Mouse (Mus musculus) liver, embryonic 15.5 days (tissue): Measurements from ENCODE around the gene Foxj3. TPM values are rescaled to one million over a fixed set of nuclear protein-coding genes. Genes with fewer than 3 reads are reported as not detected.

ENCODE experiments used
- ATAC-seq: fragments of 200-750 bp; cut with Nextera tagmentation; 2 replicates; pipeline ENCODE4 v1.8.0; 2017; ENCODE audit warnings: moderate number of reproducible peaks, mild to moderate bottlenecking, moderate library complexity; ENCODE audit not compliant: insufficient read depth
- H3K27ac ChIP-seq: fragments of 300-500 bp; sonication (generic); replicated peaks from 2 replicates; pipeline ENCODE4 v1.5.1; 2015; ENCODE audit warnings: mild to moderate bottlenecking, inconsistent platforms
- H3K27me3 ChIP-seq: fragments of 300-500 bp; sonication (generic); 2 replicates; pipeline ENCODE4 v1.6.1; 2015; ENCODE audit warnings: mild to moderate bottlenecking, inconsistent platforms
- H3K36me3 ChIP-seq: fragments of 300-500 bp; sonication (generic); replicated peaks from 2 replicates; pipeline ENCODE4 v1.6.1; 2015; ENCODE audit warnings: moderate library complexity, mild to moderate bottlenecking, inconsistent platforms
- H3K4me1 ChIP-seq: fragments of 300-500 bp; sonication (generic); replicated peaks from 2 replicates; pipeline ENCODE4 v1.6.1; 2015; ENCODE audit warnings: inconsistent platforms
- H3K4me2 ChIP-seq: fragments of 300-500 bp; sonication (generic); 2 replicates; pipeline ENCODE4 v1.6.1; 2015; ENCODE audit warnings: moderate library complexity, mild to moderate bottlenecking, inconsistent platforms
- H3K4me3 ChIP-seq: fragments of 300-500 bp; sonication (generic); replicated peaks from 2 replicates; pipeline ENCODE4 v1.5.1; 2015; ENCODE audit warnings: mild to moderate bottlenecking, inconsistent platforms
- H3K9ac ChIP-seq: fragments of 300-500 bp; sonication (generic); 2 replicates; pipeline ENCODE4 v1.6.1; 2015; ENCODE audit warnings: moderate library complexity, mild to moderate bottlenecking, inconsistent platforms
- H3K9me3 ChIP-seq: fragments of 300-500 bp; sonication (generic); replicated peaks from 2 replicates; pipeline ENCODE4 v1.6.1; 2016; ENCODE audit warnings: inconsistent platforms
- WGBS: fragments of 180-500 bp; shearing (Covaris S2); methylation state at CpG from one replicate; pipeline ENCODE4 v1.1.7; 2015; ENCODE audit warnings: mixed read lengths; ENCODE audit not compliant: insufficient replicate concordance; 5-methylcytosine and 5-hydroxymethylcytosine counted together
- polyA plus RNA-seq: library from polyadenylated mRNA; unstranded; fragments of >200 nt; fragmentation: Nextera tagmentation; extraction: Ambion mirVana; gene quantifications from 2 replicates; pipeline ENCODE4 v1.2.1, GENCODE M21; 2015

Gene Foxj3
- polyA plus RNA-seq, 1 experiment from 2014 or later: 4.9 TPM

GRCm38 (mm10) chr4:119572682-119573081 lies 35.9 kb downstream of the Foxj3 start:
- Histone ChIP-seq H3K9me3 (no peaks in the 10 kb centered on the region), H3K27ac (no peak overlapping the region), H3K4me2 (no peak overlapping the region), H3K9ac (no peak overlapping the region), H3K36me3 (peaks cover 12% of the 10 kb centered on the region), H3K27me3 (no peaks in the 10 kb centered on the region), H3K4me3 (no peak overlapping the region), H3K4me1 (no peaks in the 10 kb centered on the region; the same call in 1 of the 2 replicates)
- ATAC-seq: no peak
- 72% methylated on average over 3 of the region's 3 CpGs for WGBS

GRCm38 (mm10) chr4:119574504-119574903 lies 37.7 kb downstream of the Foxj3 start:
- Histone ChIP-seq H3K9ac (no peak overlapping the region), H3K4me2 (no peak overlapping the region), H3K36me3 (peaks cover 12% of the 10 kb centered on the region), H3K4me1 (no peaks in the 10 kb centered on the region; the same call in 1 of the 2 replicates), H3K4me3 (no peak overlapping the region), H3K9me3 (no peaks in the 10 kb centered on the region), H3K27ac (no peak overlapping the region), H3K27me3 (no peaks in the 10 kb centered on the region)
- no peak for ATAC-seq
- WGBS: 40% methylated on average over 2 of the region's 2 CpGs

- WGBS: 85% methylated on average over 3 of the region's 3 CpGs
- no peak for ATAC-seq
- no peaks in the 10 kb centered on the region for H3K27me3 ChIP-seq
Observed at GRCm38 (mm10) chr4:119575459-119575858, 38.7 kb downstream of the Foxj3 start.

GRCm38 (mm10) chr4:119588037-119588436 lies 51.2 kb downstream of the Foxj3 start:
- 0 out of 2 replicates have a peak, but pooled peaks cover 2% of the 10 kb centered on the region for H3K36me3 ChIP-seq
- no peaks in the 10 kb centered on the region for H3K9me3 ChIP-seq
- H3K4me3 ChIP-seq: no peak overlapping the region
- no peak overlapping the region for H3K27ac ChIP-seq
- H3K4me2 ChIP-seq: no peak overlapping the region
- WGBS: 81% methylated on average over 2 of the region's 2 CpGs
- H3K4me1 ChIP-seq: no peaks in the 10 kb centered on the region
- no peak for ATAC-seq
- H3K27me3 ChIP-seq: no peaks in the 10 kb centered on the region
- no peak overlapping the region for H3K9ac ChIP-seq

More at GRCm38 (mm10) chr4:119575459-119575858, 38.7 kb downstream of the Foxj3 start:
- H3K4me3 ChIP-seq: no peak overlapping the region
- no peak overlapping the region for H3K27ac ChIP-seq
- H3K4me1 ChIP-seq: no peaks in the 10 kb centered on the region; the same call in 1 of the 2 replicates
- H3K36me3 ChIP-seq: peaks cover 12% of the 10 kb centered on the region
- no peak overlapping the region for H3K9ac ChIP-seq
- H3K9me3 ChIP-seq: no peaks in the 10 kb centered on the region
- no peak overlapping the region for H3K4me2 ChIP-seq

- H3K9ac ChIP-seq: no peak overlapping the region
- 75% methylated on average over 2 of the region's 2 CpGs for WGBS
- no peak for ATAC-seq
- H3K36me3 ChIP-seq: 0 out of 2 replicates have a peak, but pooled peaks cover 2% of the 10 kb centered on the region
- H3K27ac ChIP-seq: no peak overlapping the region
- no peak overlapping the region for H3K4me3 ChIP-seq
- no peaks in the 10 kb centered on the region for H3K27me3 ChIP-seq
- H3K4me1 ChIP-seq: no peaks in the 10 kb centered on the region
- no peak overlapping the region for H3K4me2 ChIP-seq
- no peaks in the 10 kb centered on the region for H3K9me3 ChIP-seq
Observed at GRCm38 (mm10) chr4:119589423-119589822, 52.6 kb downstream of the Foxj3 start.

GRCm38 (mm10) chr4:119590027-119590426 lies 53.2 kb downstream of the Foxj3 start:
- ATAC-seq: no peak
- Histone ChIP-seq H3K9me3 (no peaks in the 10 kb centered on the region), H3K4me3 (no peak overlapping the region), H3K4me1 (no peaks in the 10 kb centered on the region), H3K27me3 (no peaks in the 10 kb centered on the region), H3K4me2 (no peak overlapping the region), H3K27ac (no peak overlapping the region), H3K36me3 (0 out of 2 replicates have a peak, but pooled peaks cover 2% of the 10 kb centered on the region), H3K9ac (no peak overlapping the region)
- 72% methylated on average over 1 of the region's 1 CpGs for WGBS

- Histone ChIP-seq H3K4me2 (no peak overlapping the region), H3K4me1 (no peaks in the 10 kb centered on the region), H3K4me3 (no peak overlapping the region), H3K9me3 (no peaks in the 10 kb centered on the region), H3K27me3 (no peaks in the 10 kb centered on the region), H3K27ac (no peak overlapping the region), H3K36me3 (0 out of 2 replicates have a peak, but pooled peaks cover 2% of the 10 kb centered on the region), H3K9ac (no peak overlapping the region)
- no peak for ATAC-seq
- WGBS: 65% methylated on average over 3 of the region's 3 CpGs
Observed at GRCm38 (mm10) chr4:119592479-119592878, 55.7 kb downstream of the Foxj3 start.

GRCm38 (mm10) chr4:119594331-119594730 lies 57.5 kb downstream of the Foxj3 start:
- Histone ChIP-seq H3K4me3 (no peak overlapping the region), H3K4me2 (no peak overlapping the region), H3K4me1 (no peaks in the 10 kb centered on the region), H3K27me3 (no peaks in the 10 kb centered on the region), H3K27ac (no peak overlapping the region), H3K36me3 (no peaks in the 10 kb centered on the region), H3K9ac (no peak overlapping the region), H3K9me3 (no peaks in the 10 kb centered on the region)
- no peak for ATAC-seq
- WGBS: 86% methylated on average over 14 of the region's 14 CpGs

GRCm38 (mm10) chr4:119599605-119600004 lies 62.8 kb downstream of the Foxj3 start:
- Histone ChIP-seq H3K36me3 (peaks cover 4% of the 10 kb centered on the region; the same call in 1 of the 2 replicates), H3K9me3 (no peaks in the 10 kb centered on the region), H3K27me3 (no peaks in the 10 kb centered on the region), H3K4me1 (no peaks in the 10 kb centered on the region), H3K4me2 (no peak overlapping the region), H3K4me3 (no peak overlapping the region), H3K27ac (no peak overlapping the region), H3K9ac (no peak overlapping the region)
- 47% methylated on average over 1 of the region's 1 CpGs for WGBS
- no peak for ATAC-seq

- peak; percentile 75 for ATAC-seq
- 14% methylated on average over 1 of the region's 1 CpGs for WGBS
Observed at GRCm38 (mm10) chr4:119609488-119609887, 72.7 kb downstream of the Foxj3 start.

GRCm38 (mm10) chr4:119614078-119614477 lies 77.3 kb downstream of the Foxj3 start:
- 42% methylated on average over 1 of the region's 1 CpGs for WGBS
- ATAC-seq: no peak
- no peak overlapping the region for H3K4me3 ChIP-seq
- no peaks in the 10 kb centered on the region for H3K9me3 ChIP-seq
- no peak overlapping the region for H3K9ac ChIP-seq
- H3K27ac ChIP-seq: 0 out of 2 replicates have a peak overlapping the region, but pooled peaks have one; percentile 19
- no peak overlapping the region for H3K4me2 ChIP-seq
- peaks cover 10% of the 10 kb centered on the region; the same call in 1 of the 2 replicates for H3K36me3 ChIP-seq
- peaks cover 16% of the 10 kb centered on the region for H3K4me1 ChIP-seq
- H3K27me3 ChIP-seq: no peaks in the 10 kb centered on the region

More at GRCm38 (mm10) chr4:119609488-119609887, 72.7 kb downstream of the Foxj3 start:
- H3K4me1 ChIP-seq: peaks cover 18% of the 10 kb centered on the region
- no peak overlapping the region for H3K9ac ChIP-seq
- H3K27me3 ChIP-seq: no peaks in the 10 kb centered on the region
- no peaks in the 10 kb centered on the region for H3K9me3 ChIP-seq
- H3K4me2 ChIP-seq: no peak overlapping the region
- H3K36me3 ChIP-seq: 0 out of 2 replicates have a peak, but pooled peaks cover 2% of the 10 kb centered on the region
- no peak overlapping the region for H3K4me3 ChIP-seq
- H3K27ac ChIP-seq: no peak overlapping the region

GRCm38 (mm10) chr4:119614724-119615123 lies 77.9 kb downstream of the Foxj3 start:
- H3K27me3 ChIP-seq: no peaks in the 10 kb centered on the region
- H3K9ac ChIP-seq: no peak overlapping the region
- H3K36me3 ChIP-seq: peaks cover 13% of the 10 kb centered on the region
- no peak for ATAC-seq
- 65% methylated on average over 4 of the region's 4 CpGs for WGBS
- H3K4me1 ChIP-seq: peaks cover 10% of the 10 kb centered on the region
- H3K27ac ChIP-seq: no peak overlapping the region
- no peak overlapping the region for H3K4me3 ChIP-seq
- no peaks in the 10 kb centered on the region for H3K9me3 ChIP-seq
- no peak overlapping the region for H3K4me2 ChIP-seq
